Mouse (Mus musculus) lung, adult 2 months (tissue): ENCODE measurements around the gene Krt33b.

Experiments
- CTCF ChIP-seq: fragments of 200-500 bp; IDR thresholded peaks from 2 replicates; pipeline ENCODE4 v1.5.1; 2011; ENCODE audit warnings: mild to moderate bottlenecking, low read length, control low read depth; ENCODE audit not compliant: insufficient read depth
- POLR2A ChIP-seq: fragments of 200-500 bp; IDR thresholded peaks from 2 replicates; pipeline ENCODE4 v1.6.1; 2011; ENCODE audit warnings: low read depth, mild to moderate bottlenecking, control low read depth, low read length, borderline replicate concordance; ENCODE audit errors: extremely low read depth

DNA sequence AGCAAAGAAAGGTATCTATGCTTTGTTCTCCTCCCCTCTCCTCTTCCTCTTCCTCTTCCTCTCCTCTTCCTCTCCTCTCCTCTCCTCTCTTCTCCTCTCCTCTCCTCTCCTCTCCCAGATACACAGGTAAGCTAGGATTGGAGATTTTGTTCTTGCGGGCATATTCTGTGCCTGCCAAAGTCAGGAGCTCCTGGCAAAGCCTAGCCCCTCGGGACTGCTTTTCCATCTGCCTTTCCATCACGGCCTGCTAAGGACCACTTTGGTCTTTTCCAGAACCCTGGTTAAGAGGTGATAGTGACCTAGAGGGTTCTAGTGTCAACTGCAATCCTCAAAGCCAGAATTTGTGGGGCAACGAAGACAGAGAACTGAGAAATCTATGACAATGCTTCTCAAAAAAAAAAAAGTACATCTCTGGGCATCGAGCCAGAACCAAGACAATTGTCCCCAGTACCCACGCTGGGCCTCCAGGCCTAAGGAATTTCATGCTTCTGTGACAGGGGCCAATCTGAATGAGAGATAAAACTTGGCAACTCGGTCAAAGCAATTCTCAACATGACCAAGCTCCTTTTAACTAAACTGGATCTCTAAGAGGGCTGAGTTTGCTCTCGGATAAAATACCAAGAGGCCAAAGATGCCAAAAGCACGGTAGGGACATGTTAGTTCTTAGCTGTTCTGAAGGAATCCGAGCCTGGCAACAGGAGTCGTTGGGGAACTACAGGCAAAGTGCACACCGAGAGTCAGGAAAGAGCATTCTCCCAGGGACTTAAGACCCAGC, 36.8 kb upstream of the Krt33b start:
- TF ChIP-seq CTCF (no peak), POLR2A (no peak)
